Mouse (Mus musculus) kidney, adult 2 months (tissue): Measurements from ENCODE around the gene Mylip.

Source experiments
- CTCF ChIP-seq: fragments of 200-500 bp; conservative IDR thresholded peaks from 2 replicates; pipeline ENCODE4 v1.5.1; 2011; ENCODE audit warnings: low read depth, mild to moderate bottlenecking, control low read depth, low read length, moderate library complexity, mixed read lengths; ENCODE audit not compliant: insufficient read depth, insufficient read length
- POLR2A ChIP-seq: fragments of 200-500 bp; IDR thresholded peaks from one replicate; pipeline ENCODE4 v1.6.1; 2011; ENCODE audit warnings: low read depth, low read length, control low read depth

GRCm38 (mm10) chr13:45410936-45411335, 21.4 kb downstream of the Mylip start:
- no peak for TF ChIP-seq CTCF
- no peak for TF ChIP-seq POLR2A
